Mouse (Mus musculus) stomach, embryonic 16.5 days (tissue): ENCODE measurements around the gene Timm22. TPM values are rescaled to one million over a fixed set of nuclear protein-coding genes. Genes with fewer than 3 reads are reported as not detected.

ENCODE experiments used
- ATAC-seq: fragments of 200-750 bp; cut with Nextera tagmentation; 2 replicates; pipeline ENCODE4 v1.8.0; 2017; ENCODE audit warnings: moderate number of reproducible peaks, moderate TSS enrichment; ENCODE audit not compliant: insufficient read depth, low FRiP score
- H3K27ac ChIP-seq: fragments of 300-500 bp; sonication (generic); 2 replicates; pipeline ENCODE4 v1.5.1; 2014; ENCODE audit warnings: low read length
- H3K27me3 ChIP-seq: fragments of 300-500 bp; sonication (generic); 2 replicates; pipeline ENCODE4 v1.6.1; 2014; ENCODE audit warnings: low read length, control low read depth, mixed read lengths; ENCODE audit not compliant: control insufficient read depth, insufficient read depth
- H3K36me3 ChIP-seq: fragments of 300-500 bp; sonication (generic); 2 replicates; pipeline ENCODE4 v1.6.1; 2014; ENCODE audit warnings: low read length; ENCODE audit not compliant: control insufficient read depth, insufficient read depth
- H3K4me1 ChIP-seq: fragments of 300-500 bp; sonication (generic); 2 replicates; pipeline ENCODE4 v1.6.1; 2014; ENCODE audit warnings: low read length, control low read depth, mixed read lengths; ENCODE audit not compliant: control insufficient read depth, insufficient read depth
- H3K4me2 ChIP-seq: fragments of 300-500 bp; sonication (generic); 2 replicates; pipeline ENCODE4 v1.6.1; 2014; ENCODE audit warnings: low read depth, low read length, mixed read lengths
- H3K4me3 ChIP-seq: fragments of 300-500 bp; sonication (generic); replicated peaks from 2 replicates; pipeline ENCODE4 v1.5.1; 2014; ENCODE audit warnings: mild to moderate bottlenecking, low read length
- H3K9ac ChIP-seq: fragments of 300-500 bp; sonication (generic); 2 replicates; pipeline ENCODE4 v1.6.1; 2014; ENCODE audit warnings: low read length
- H3K9me3 ChIP-seq: fragments of 300-500 bp; sonication (generic); replicated peaks from 2 replicates; pipeline ENCODE4 v1.6.1; 2016; ENCODE audit warnings: low read length, control low read depth; ENCODE audit not compliant: control insufficient read depth
- WGBS: fragments of 180-500 bp; shearing (Covaris S2); extraction: QIAGEN DNeasy Blood & Tissue Kit; methylation state at CpG from one replicate; pipeline ENCODE4 v1.1.7; 2014; 5-methylcytosine and 5-hydroxymethylcytosine counted together
- polyA plus RNA-seq: library from polyadenylated mRNA; unstranded; fragments of >200 nt; fragmentation: Nextera tagmentation; extraction: Ambion mirVana; gene quantifications from 2 replicates; pipeline ENCODE4 v1.2.1, GENCODE M21; 2015

The Timm22 gene
- polyA plus RNA-seq, 1 experiment from 2014 or later: 94.9 TPM

DNA sequence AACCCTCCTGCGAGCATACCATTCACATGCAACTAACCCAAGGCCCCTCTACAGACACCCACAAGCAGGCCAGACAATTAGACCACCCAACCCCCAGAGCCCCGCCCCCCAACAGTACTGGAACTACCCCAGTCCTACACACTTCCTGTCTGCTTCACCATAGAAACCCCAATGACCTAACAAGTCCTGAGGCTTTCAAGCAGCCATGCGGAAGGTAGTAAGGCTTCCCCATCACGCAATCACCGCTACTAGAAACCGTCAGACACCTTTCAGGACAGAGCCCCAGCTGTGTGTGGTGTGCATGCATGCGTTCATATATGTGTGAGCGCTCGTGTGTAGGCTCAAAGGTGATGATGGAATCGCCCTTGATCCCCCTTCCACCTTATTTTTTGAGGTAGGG is 50.1 kb downstream of the Timm22 start:
- no peak overlapping the region for H3K4me3 ChIP-seq
- no peak overlapping the region for H3K27ac ChIP-seq
- H3K36me3 ChIP-seq: peaks cover 7% of the 10 kb centered on the region; the same call in 1 of the 2 replicates

DNA sequence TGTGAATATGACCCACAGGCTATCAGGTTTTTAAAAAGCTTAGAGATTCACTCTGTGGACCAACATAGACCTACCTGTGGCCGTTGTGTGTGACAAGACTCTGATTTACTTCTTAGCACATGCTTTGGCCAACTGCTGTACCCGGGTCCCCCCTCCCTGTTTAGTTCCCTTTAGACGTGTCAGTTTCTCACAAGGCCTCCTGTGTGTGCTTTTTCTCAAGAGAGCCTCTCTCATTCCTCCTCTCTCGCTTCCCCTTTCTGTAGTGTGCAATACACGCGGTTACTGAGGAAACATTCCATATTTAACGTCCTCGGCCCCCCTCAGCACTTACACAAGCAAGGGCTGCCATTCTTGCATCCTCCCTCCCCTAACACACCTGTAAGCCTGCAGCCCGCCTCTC is 52.0 kb downstream of the Timm22 start:
- Histone ChIP-seq H3K9ac (no peak overlapping the region), H3K4me1 (0 out of 2 replicates have a peak, but pooled peaks cover 3% of the 10 kb centered on the region), H3K27me3 (no peaks in the 10 kb centered on the region), H3K4me3 (no peak overlapping the region), H3K36me3 (peaks cover 11% of the 10 kb centered on the region; the same call in 1 of the 2 replicates), H3K4me2 (no peak overlapping the region), H3K27ac (no peak overlapping the region), H3K9me3 (no peaks in the 10 kb centered on the region)
- WGBS: 82% methylated on average over 9 of the region's 9 CpGs
- ATAC-seq: no peak

More for the DNA sequence above, 50.1 kb downstream of the Timm22 start:
- Histone ChIP-seq H3K9me3 (no peaks in the 10 kb centered on the region), H3K27me3 (no peaks in the 10 kb centered on the region), H3K4me1 (0 out of 2 replicates have a peak, but pooled peaks cover 3% of the 10 kb centered on the region), H3K4me2 (no peak overlapping the region), H3K9ac (no peak overlapping the region)
- WGBS: 78% methylated on average over 10 of the region's 10 CpGs
- no peak for ATAC-seq

DNA sequence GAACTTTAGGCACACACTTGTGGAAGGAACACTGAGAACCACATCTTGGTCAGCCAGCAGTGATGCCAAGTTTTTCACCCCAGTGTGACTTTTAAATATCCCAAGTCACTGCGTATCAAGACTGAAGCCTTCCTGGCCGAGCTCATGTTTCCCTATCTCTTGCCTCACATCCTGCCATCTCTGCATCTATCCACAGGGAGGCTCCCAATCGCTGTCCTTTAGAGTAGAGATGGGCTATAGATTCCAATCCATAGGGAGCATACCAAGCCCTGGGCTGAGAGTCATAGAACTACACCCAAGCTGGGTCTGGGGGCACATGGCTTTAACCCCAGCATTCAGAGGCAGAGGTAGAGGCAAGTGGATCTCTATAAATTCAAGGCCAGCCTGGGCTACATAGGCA is 52.7 kb downstream of the Timm22 start:
- Histone ChIP-seq H3K27ac (no peak overlapping the region), H3K9me3 (no peaks in the 10 kb centered on the region), H3K27me3 (no peaks in the 10 kb centered on the region), H3K4me3 (no peak overlapping the region), H3K4me2 (no peak overlapping the region), H3K36me3 (peaks cover 17% of the 10 kb centered on the region), H3K4me1 (0 out of 2 replicates have a peak, but pooled peaks cover 3% of the 10 kb centered on the region), H3K9ac (no peak overlapping the region)
- ATAC-seq: no peak
- 65% methylated on average over 3 of the region's 3 CpGs for WGBS

DNA sequence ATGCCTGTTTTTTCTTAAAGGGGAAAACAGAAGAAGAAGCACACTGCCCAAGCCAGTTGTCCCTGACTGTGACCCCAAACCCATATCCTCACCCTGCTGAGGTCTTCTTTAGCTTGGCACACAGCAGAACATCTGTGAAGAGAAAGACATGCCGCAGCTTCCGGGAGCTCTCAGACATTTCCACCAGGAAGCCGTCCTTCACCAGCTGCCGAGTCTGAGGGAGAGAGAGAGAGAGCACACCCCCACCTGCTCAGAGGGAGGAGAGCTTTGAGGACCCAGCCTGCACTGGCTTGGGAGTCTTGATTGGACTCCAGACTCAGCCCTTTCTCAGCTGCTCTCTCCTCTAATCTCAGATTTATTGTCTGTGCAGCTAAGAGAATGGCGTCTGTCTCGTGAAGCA is 54.4 kb downstream of the Timm22 start:
- H3K4me3 ChIP-seq: no peak overlapping the region
- no peak overlapping the region for H3K27ac ChIP-seq

DNA sequence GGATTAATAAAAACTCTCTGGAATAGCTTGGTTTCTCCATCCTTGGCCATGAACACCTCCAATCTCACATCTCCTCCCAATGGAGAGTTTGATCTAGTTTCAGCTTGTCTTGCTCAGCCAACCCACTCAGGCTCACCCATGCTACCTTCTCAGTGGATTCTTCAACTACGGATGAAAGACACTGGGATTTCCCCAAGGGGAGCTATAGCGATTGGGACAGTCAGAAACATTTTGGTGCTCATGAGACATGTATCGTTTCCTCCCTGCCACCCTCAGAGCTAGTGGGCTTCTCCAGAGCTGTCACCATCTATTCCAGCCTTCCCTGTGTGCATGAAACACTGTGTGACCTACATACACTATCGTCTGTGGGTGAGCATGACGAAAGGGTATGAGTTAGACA is 54.9 kb downstream of the Timm22 start:
- no peak overlapping the region for H3K9ac ChIP-seq
- H3K4me3 ChIP-seq: no peak overlapping the region
- WGBS: 87% methylated on average over 5 of the region's 5 CpGs
- no peaks in the 10 kb centered on the region for H3K9me3 ChIP-seq
- H3K36me3 ChIP-seq: peaks cover 20% of the 10 kb centered on the region
- no peaks in the 10 kb centered on the region for H3K27me3 ChIP-seq
- 0 out of 2 replicates have a peak, but pooled peaks cover 2% of the 10 kb centered on the region for H3K4me1 ChIP-seq
- no peak for ATAC-seq
- no peak overlapping the region for H3K27ac ChIP-seq
- no peak overlapping the region for H3K4me2 ChIP-seq

More for the DNA sequence above, 54.4 kb downstream of the Timm22 start:
- ATAC-seq: no peak
- Histone ChIP-seq H3K36me3 (peaks cover 20% of the 10 kb centered on the region), H3K27me3 (no peaks in the 10 kb centered on the region), H3K9ac (no peak overlapping the region), H3K9me3 (no peaks in the 10 kb centered on the region), H3K4me2 (no peak overlapping the region), H3K4me1 (0 out of 2 replicates have a peak, but pooled peaks cover 3% of the 10 kb centered on the region)
- WGBS: 54% methylated on average over 6 of the region's 6 CpGs

DNA sequence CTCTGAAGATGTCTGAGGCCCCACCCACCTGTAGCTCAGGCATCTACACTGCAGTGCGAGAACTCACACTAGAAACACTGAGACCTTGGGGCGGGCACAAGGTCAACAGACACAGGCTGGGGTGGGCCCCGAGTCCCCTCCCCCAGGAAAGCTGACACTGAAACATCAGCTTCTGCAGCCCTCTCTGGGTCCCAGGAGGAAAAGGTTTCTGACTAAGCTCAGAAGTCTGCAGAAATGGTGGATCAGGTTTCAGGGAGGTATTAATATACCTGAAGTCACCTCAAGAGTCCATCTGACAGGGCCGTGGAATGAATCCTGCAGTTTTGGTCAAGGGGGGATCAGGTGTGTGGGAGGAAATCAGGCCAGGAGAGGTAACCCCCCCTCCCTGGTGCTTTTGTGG is 59.1 kb downstream of the Timm22 start:
- Histone ChIP-seq H3K4me3 (no peak overlapping the region), H3K27ac (no peak overlapping the region), H3K4me1 (peaks cover 21% of the 10 kb centered on the region), H3K9me3 (no peaks in the 10 kb centered on the region), H3K36me3 (peaks cover 17% of the 10 kb centered on the region), H3K4me2 (no peak overlapping the region), H3K9ac (no peak overlapping the region), H3K27me3 (no peaks in the 10 kb centered on the region)
- WGBS: 68% methylated on average over 4 of the region's 4 CpGs
- no peak for ATAC-seq

Other genes with a start within 250 kb of the Timm22 start
- 48.5 and 55.5 TPM in 2 replicates for gene Vps53, start 227.3 kb upstream of the Timm22 start, polyA plus RNA-seq
- gene Fam57a, start 227.3 kb upstream of the Timm22 start, polyA plus RNA-seq: 173 and 315 TPM in 2 replicates
- 2.3 and 4.5 TPM in 2 replicates for gene Dbil5, start 189.3 kb upstream of the Timm22 start, polyA plus RNA-seq
- 30.1 and 35.2 TPM in 2 replicates for gene Gemin4, start 189.3 kb upstream of the Timm22 start, polyA plus RNA-seq
- 22.3 and 24.2 TPM in 2 replicates for gene Mrm3, start 163.2 kb upstream of the Timm22 start, polyA plus RNA-seq
- 116 and 126 TPM in 2 replicates for gene Glod4, start 163.2 kb upstream of the Timm22 start, polyA plus RNA-seq
- gene Nxn, start 7.8 kb upstream of the Timm22 start, polyA plus RNA-seq: 26.6 and 28.7 TPM in 2 replicates
- 27.1 and 28.8 TPM in 2 replicates for gene Abr, start 215.4 kb downstream of the Timm22 start, polyA plus RNA-seq